In genomic region chrX:169798987-169799680, GRCm38 (mm10) we compare ENCODE assay signal across 9 mouse cellular contexts. TPM values are rescaled to one million over a fixed set of nuclear protein-coding genes. Genes with fewer than 3 reads are reported as not detected.
A peak's percentile ranks its signal among the peaks of the same experiment; 100 is the strongest.
DNase-seq lines count a peak whose midpoint lies in the region; ATAC-seq lines count a peak whose summit lies in the region.
"Had no signal": no experiment of that assay in that cellular context is flagged by ENCODE, and none has a peak within 500 bp of the region (broad histone marks: within the 10 kb centered on the region; RNA-seq: fewer than 3 reads in every experiment).

No protein-coding gene starts in this region.

- DNase-seq in left cerebral cortex, adult 11 months (ENCODE audit: low spot score), result peak; percentile 25
- no peak for DNase-seq in left cerebral cortex, adult 8-10 months (ENCODE audit: low spot score in 2 of 2)
- DNase-seq in cerebellum, adult 8-10 months, result peak; percentile 19
- peak; percentile 53 to 66 for DNase-seq in heart, adult 18-20 months
- peak; percentile 31 for DNase-seq in liver, embryonic 11.5 days (ENCODE audit: low spot score)
- DNase-seq: liver, embryonic 13.5 days had no signal

- H3K9ac ChIP-seq in intestine, embryonic 16.5 days (ENCODE audit: low read depth, low read length), result no peak overlapping the region
- no peak overlapping the region for H3K9ac ChIP-seq in liver, embryonic 11.5 days (ENCODE audit: low read depth, low read length)
- peak overlapping the region; percentile 58 for H3K9ac ChIP-seq in neural tube, embryonic 13.5 days
- H3K9ac ChIP-seq: liver, embryonic 13.5 days had no signal

- H3K9me3 ChIP-seq in intestine, embryonic 16.5 days (ENCODE audit: control insufficient read depth, low read length), result no peaks in the 10 kb centered on the region
- no peaks in the 10 kb centered on the region for H3K9me3 ChIP-seq in liver, embryonic 11.5 days (ENCODE audit: control insufficient read depth, low read length)
- no peaks in the 10 kb centered on the region for H3K9me3 ChIP-seq in neural tube, embryonic 13.5 days
- H3K9me3 ChIP-seq: liver, embryonic 13.5 days had no signal

- H3K27ac ChIP-seq in intestine, embryonic 16.5 days (ENCODE audit: low read length), result no peak overlapping the region
- no peak overlapping the region for H3K27ac ChIP-seq in liver, embryonic 11.5 days (ENCODE audit: low read depth, low read length)
- no peak overlapping the region for H3K27ac ChIP-seq in neural tube, embryonic 13.5 days (replicated peaks)
- H3K27ac ChIP-seq: liver, embryonic 13.5 days had no signal

- H3K36me3 ChIP-seq in intestine, embryonic 16.5 days (ENCODE audit: control insufficient read depth, insufficient read depth, low read length), result no peaks in the 10 kb centered on the region
- no peaks in the 10 kb centered on the region for H3K36me3 ChIP-seq in liver, embryonic 11.5 days (ENCODE audit: control insufficient read depth, insufficient read depth, low read length)
- no peaks in the 10 kb centered on the region for H3K36me3 ChIP-seq in neural tube, embryonic 13.5 days
- H3K36me3 ChIP-seq: liver, embryonic 13.5 days had no signal

- H3K4me3 ChIP-seq in intestine, embryonic 16.5 days (ENCODE audit: low read length), result peak overlapping the region; percentile 31; the same call in 1 of the 2 replicates
- peak overlapping the region; percentile 29; the same call in 1 of the 2 replicates for H3K4me3 ChIP-seq in liver, embryonic 11.5 days (ENCODE audit: low read depth, low read length)
- peak overlapping the region; percentile 28 for H3K4me3 ChIP-seq in neural tube, embryonic 13.5 days
- H3K4me3 ChIP-seq: liver, embryonic 13.5 days had no signal

- no peak for ATAC-seq in intestine, embryonic 16.5 days
- ATAC-seq in liver, embryonic 11.5 days (replicated peaks; ENCODE audit: low FRiP score), result no peak
- ATAC-seq in neural tube, embryonic 13.5 days (ENCODE audit: low read depth), result peak; percentile 36
- ATAC-seq in erythroblast, adult 5-6 weeks (replicated peaks; ENCODE audit: low FRiP score, poor library complexity, severe bottlenecking), result no peak

- H3K27me3 ChIP-seq in intestine, embryonic 16.5 days (replicated peaks; ENCODE audit: control insufficient read depth, insufficient read depth, low read length), result no peaks in the 10 kb centered on the region
- H3K27me3 ChIP-seq in liver, embryonic 11.5 days (replicated peaks; ENCODE audit: control insufficient read depth, insufficient read depth, low read length), result peaks cover 5% of the 10 kb centered on the region; the same call in 1 of the 2 replicates
- peaks cover 53% of the 10 kb centered on the region for H3K27me3 ChIP-seq in neural tube, embryonic 13.5 days
- H3K27me3 ChIP-seq: liver, embryonic 13.5 days had no signal

- H3K4me1 ChIP-seq in intestine, embryonic 16.5 days (ENCODE audit: control insufficient read depth, insufficient read depth, low read length), result no peaks in the 10 kb centered on the region
- no peaks in the 10 kb centered on the region for H3K4me1 ChIP-seq in liver, embryonic 11.5 days (replicated peaks; ENCODE audit: control insufficient read depth, insufficient read depth, low read length)
- no peaks in the 10 kb centered on the region for H3K4me1 ChIP-seq in neural tube, embryonic 13.5 days (replicated peaks)
- H3K4me1 ChIP-seq: liver, embryonic 13.5 days had no signal

- 11% methylated on average over 11 of the region's 11 CpGs for WGBS in intestine, embryonic 16.5 days
- WGBS in liver, embryonic 11.5 days, result 1% methylated on average over 11 of the region's 11 CpGs
- 7% methylated on average over 10 of the region's 11 CpGs for WGBS in neural tube, embryonic 13.5 days

- peak overlapping the region; percentile 32; the same call in 1 of the 2 replicates for H3K4me2 ChIP-seq in intestine, embryonic 16.5 days (ENCODE audit: low read depth, low read length)
- peak overlapping the region; percentile 16; the same call in 1 of the 2 replicates for H3K4me2 ChIP-seq in liver, embryonic 11.5 days
- peak overlapping the region; percentile 32; the same call in 1 of the 2 replicates for H3K4me2 ChIP-seq in neural tube, embryonic 13.5 days
- H3K4me2 ChIP-seq: liver, embryonic 13.5 days had no signal

RNA-seq across cellular contexts. Expression of gene 4933400A11Rik, which starts 19.7 kb away (rescaled TPM):
- total RNA-seq in left cerebral cortex, adult 8-10 months (2022), result not detected
- total RNA-seq in heart, adult 18-20 months (2021), result not detected
- polyA plus RNA-seq in intestine, embryonic 16.5 days (2015; fragmentation: Nextera tagmentation; extraction: Ambion mirVana), result 0.15 and 0.29 TPM in 2 replicates
- not detected in 2 replicates for polyA plus RNA-seq in liver, embryonic 11.5 days (2014; fragmentation: Nextera tagmentation; extraction: Ambion mirVana)
- 0.18 TPM in 1 of 2 replicates, not detected in the other for polyA plus RNA-seq in neural tube, embryonic 13.5 days (2015; fragmentation: Nextera tagmentation; extraction: Ambion mirVana)
- total RNA-seq in erythroblast, adult 5-6 weeks (2015; ENCODE audit: low replicate concordance), result not detected in 2 replicates
- total RNA-seq in erythroblast, adult 5-6 weeks (2017; ENCODE audit: low replicate concordance), result not detected in 2 replicates
- polyA plus RNA-seq: liver, embryonic 13.5 days had no signal

Comparison
In these comparisons a context has a peak if more than half of its experiments do, and no peak if none do; other contexts are left out.
1. DNase-seq: peak in left cerebral cortex, adult 11 months (single experiment), cerebellum, adult 8-10 months (single experiment), heart, adult 18-20 months (2 of 2) and liver, embryonic 11.5 days (single experiment); none in left cerebral cortex, adult 8-10 months (0 of 2).
2. Peak in every context shown above with its lines, with median percentiles within 50 percentile points of each other: H3K4me2 ChIP-seq and H3K4me3 ChIP-seq.